Mouse (Mus musculus): ENCODE measurements around the gene Fyb.

Gene Fyb

GRCm38 (mm10) chr15:6522653-6523167 lies at the start of gene Fyb:
Gene Fyb (plus strand): TSS chr15:6522853.
- DNase-seq (ENCODE audit: inconsistent age in 2 of 2, low spot score in 1 of 2) = peak in 1 of 2 experiments; percentile 39

- DNase-seq (ENCODE audit: inconsistent age in 2 of 2, low spot score in 1 of 2) = no peak
Measured at GRCm38 (mm10) chr15:6483561-6483960, 39.1 kb upstream of the Fyb start.

DNA sequence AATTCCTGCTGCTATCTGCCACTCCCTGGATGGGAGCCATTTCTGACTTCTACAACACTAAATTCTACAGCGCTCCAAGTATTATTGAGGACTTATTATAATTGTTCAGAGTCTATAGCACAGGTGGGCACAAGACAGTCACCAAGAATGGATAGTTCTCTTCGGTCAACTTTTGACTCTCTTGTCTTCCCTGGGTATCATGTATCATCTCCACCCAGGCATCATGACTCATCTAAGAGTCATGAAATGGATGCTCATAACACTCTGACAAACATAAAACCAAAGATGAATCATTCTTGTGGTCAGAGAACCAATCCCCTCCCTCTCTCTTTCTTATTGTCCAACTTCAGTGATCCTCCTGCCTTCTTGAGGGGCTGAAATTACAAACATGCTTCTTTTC lies 30.3 kb upstream of the Fyb start:
- peak in 1 of 2 experiments; percentile 59 for DNase-seq (ENCODE audit: inconsistent age in 2 of 2, low spot score in 1 of 2)

- no peak for DNase-seq (ENCODE audit: inconsistent age in 2 of 2, low spot score in 1 of 2)
Measured at GRCm38 (mm10) chr15:6498396-6499070, 24.1 kb upstream of the Fyb start.

DNA sequence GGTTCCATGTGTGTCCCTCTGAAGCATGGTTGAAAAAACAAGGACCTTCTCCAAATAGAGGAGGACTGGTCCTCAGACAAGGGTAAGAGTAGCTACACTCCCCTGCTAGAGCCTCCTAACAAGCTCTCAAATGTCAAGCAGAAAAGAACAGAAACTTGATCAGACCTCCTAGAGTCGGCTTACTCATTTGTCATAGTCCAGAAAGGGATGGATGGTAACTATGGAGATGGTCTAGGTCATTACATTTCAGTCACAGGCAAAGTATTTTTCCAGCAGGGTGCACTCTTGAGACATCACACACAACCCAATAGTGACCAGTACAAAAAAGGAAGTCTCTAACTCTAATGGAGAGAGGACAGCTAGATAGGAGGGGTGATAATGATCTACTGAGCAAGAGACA lies 21.9 kb upstream of the Fyb start:
- peak; percentile 35 to 80 for DNase-seq (ENCODE audit: inconsistent age in 2 of 2, low spot score in 1 of 2)

GRCm38 (mm10) chr15:6517525-6517924 lies 5.1 kb upstream of the Fyb start:
- no peak for DNase-seq (ENCODE audit: inconsistent age in 2 of 2, low spot score in 1 of 2)

GRCm38 (mm10) chr15:6519417-6520255 lies 3.0 kb upstream of the Fyb start:
- DNase-seq (ENCODE audit: inconsistent age in 2 of 2, low spot score in 1 of 2) = no peak

GRCm38 (mm10) chr15:6520505-6521155 lies 2.0 kb upstream of the Fyb start:
- no peak for DNase-seq (ENCODE audit: inconsistent age in 2 of 2, low spot score in 1 of 2)

DNA sequence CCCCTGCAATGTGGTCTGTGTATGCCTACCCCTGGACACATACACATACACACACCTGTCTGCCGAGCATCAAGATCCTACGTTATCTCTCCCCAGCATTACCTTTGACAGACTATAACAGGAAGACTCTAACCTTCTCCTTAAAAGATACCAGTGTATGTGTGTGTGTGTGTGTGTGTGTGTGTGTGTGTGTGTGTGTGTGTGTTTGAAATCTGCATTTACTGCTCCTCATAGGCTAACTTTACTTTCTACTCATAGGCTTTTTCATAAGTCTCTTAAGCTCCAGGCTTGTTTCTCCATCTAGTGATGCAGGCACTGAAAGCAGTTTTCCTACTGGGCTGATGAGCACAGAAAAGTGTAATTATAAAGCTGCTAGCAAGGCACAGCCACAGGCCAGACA lies 2.1 kb downstream of the Fyb start:
- no peak for DNase-seq (ENCODE audit: inconsistent age in 2 of 2, low spot score in 1 of 2)

DNA sequence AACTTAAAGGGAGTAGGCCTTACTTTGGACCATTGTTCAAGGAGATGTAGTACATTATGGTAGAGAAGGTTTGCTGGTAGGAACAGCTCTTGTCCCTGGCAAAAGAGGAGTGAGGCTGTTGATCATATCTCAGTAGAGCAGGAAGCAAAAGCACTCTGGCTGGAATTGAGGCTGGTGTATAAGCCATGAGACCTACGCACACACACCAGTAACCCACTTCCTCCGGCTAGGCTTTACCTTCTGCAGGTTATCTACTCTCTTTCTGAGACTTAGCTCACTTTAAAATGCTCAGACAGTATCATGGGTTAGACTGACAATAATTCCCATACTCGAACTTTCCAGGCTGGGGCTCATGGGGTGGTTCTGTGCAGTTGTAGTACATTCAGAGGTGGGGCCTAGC lies 2.7 kb downstream of the Fyb start:
- no peak for DNase-seq (ENCODE audit: inconsistent age in 2 of 2, low spot score in 1 of 2)

DNA sequence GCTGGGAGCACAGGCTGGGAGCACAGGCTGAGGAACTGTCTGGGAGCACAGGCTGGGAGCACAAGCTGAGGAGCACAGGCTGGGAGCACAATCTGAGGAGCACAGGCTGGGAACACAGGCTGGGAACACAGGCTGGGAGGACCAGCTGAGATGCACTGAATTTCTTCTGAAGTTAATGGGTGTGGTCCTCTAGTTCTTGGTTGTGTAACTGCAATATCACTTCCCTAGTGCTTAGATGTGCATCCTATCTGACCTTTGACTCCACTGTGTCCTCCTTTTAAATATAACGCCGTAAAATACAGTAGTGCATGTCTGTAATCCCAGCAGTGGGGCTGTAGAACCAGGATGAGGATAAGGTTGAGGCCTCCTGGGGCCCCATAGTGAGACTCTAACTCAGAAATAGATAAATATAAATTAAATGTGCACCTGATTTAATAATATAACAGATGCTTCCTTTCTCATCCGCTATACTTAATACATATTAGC lies 11.2 kb downstream of the Fyb start:
- no peak for DNase-seq (ENCODE audit: inconsistent age in 2 of 2, low spot score in 1 of 2)

DNA sequence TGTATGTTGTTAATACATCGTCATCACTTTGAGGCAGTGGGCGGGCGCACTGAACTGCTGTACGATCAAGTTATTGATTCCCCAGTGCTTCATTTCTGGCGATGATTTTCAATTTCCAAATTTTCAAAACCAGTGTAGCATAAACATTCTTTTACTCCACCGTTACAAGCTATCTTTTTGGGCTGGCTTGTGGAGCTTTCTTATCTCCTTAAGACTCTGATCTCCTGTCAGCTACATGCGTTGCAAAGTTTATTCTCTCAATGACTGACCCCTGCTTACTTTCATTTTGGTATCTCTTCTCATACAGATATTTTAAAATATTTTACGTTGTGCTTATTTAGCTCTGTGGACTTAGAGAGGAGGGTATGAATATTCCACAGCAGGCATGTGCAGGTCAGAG lies 11.9 kb downstream of the Fyb start:
- no peak for DNase-seq (ENCODE audit: inconsistent age in 2 of 2, low spot score in 1 of 2)

- peak; percentile 61 to 64 for DNase-seq (ENCODE audit: inconsistent age in 2 of 2, low spot score in 1 of 2)
Measured at GRCm38 (mm10) chr15:6539639-6540338, 17.1 kb downstream of the Fyb start.

GRCm38 (mm10) chr15:6548911-6549310 lies 26.3 kb downstream of the Fyb start:
- no peak for DNase-seq (ENCODE audit: inconsistent age in 2 of 2, low spot score in 1 of 2)

- DNase-seq (ENCODE audit: inconsistent age in 2 of 2, low spot score in 1 of 2) = no peak
Measured at GRCm38 (mm10) chr15:6551875-6552274, 29.2 kb downstream of the Fyb start.

- DNase-seq (ENCODE audit: inconsistent age in 2 of 2, low spot score in 1 of 2) = no peak
Measured at GRCm38 (mm10) chr15:6554742-6555141, 32.1 kb downstream of the Fyb start.

DNA sequence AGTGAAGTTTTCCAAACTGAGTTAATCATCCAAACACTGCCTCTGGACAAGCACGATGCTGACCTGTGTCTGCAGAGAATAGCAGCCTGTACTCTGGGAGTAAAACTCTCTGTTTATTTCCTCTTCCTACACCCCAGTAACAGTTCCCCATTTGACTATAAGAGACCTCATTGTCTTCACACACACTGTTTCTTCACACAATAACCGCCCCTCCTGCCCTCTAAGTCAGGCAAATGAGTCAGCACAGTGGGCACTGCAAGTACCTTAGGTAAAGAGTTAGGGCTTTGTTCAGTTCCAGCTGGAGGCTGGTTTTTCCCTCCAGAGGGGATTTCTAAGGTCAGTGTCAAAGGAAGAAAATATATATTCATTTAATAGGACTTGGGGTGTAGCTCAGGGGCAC lies 32.9 kb downstream of the Fyb start:
- DNase-seq (ENCODE audit: inconsistent age in 2 of 2, low spot score in 1 of 2) = no peak

DNA sequence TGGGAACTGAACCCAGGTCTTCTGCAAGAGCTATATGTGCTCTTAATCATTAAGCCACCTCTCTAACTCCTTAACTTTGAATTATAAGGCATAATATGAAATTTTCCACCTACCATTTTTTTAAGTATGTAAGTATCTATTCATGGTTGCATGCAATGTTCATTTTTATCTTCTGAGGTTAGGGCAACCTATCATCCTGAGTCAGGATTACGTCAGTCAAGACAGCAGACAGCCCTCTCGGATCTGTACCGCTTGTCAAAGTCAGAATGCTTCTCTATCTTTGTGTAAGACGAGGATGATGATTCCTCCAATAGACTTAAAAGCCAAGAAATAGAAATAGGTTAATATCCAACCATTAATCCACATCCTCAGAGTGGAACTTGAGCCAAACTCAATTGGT lies 33.6 kb downstream of the Fyb start:
- no peak for DNase-seq (ENCODE audit: inconsistent age in 2 of 2, low spot score in 1 of 2)

- no peak for DNase-seq (ENCODE audit: inconsistent age in 2 of 2, low spot score in 1 of 2)
Measured at GRCm38 (mm10) chr15:6556911-6557310, 34.3 kb downstream of the Fyb start.

GRCm38 (mm10) chr15:6557552-6557951 lies 34.9 kb downstream of the Fyb start:
- no peak for DNase-seq (ENCODE audit: inconsistent age in 2 of 2, low spot score in 1 of 2)

- no peak for DNase-seq (ENCODE audit: inconsistent age in 2 of 2, low spot score in 1 of 2)
Measured at GRCm38 (mm10) chr15:6559188-6559587, 36.5 kb downstream of the Fyb start.

All from adrenal gland, adult (tissue).